Mouse (Mus musculus): ENCODE results near the gene Sh3tc1.

The Sh3tc1 gene

DNA sequence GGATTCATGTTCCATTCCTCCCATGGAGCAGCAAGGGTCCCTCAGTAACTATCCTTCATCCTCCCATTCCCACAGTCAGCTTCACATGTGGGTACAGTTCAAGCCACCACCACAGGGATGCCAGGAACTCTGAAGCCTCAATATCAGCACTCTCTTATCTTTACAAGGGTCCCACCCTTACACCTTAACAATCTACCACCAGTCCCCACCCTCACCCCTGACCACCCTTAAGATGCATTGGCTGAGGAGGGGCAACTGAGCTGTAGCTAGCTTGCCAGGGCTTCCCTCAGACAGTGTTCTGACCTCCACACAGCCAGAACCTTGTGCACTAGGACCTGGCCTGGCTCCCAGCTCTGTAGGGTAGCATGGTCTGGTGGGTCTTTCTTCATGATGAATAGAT is 20.4 kb downstream of the Sh3tc1 start:
- DNase-seq = no peak

DNA sequence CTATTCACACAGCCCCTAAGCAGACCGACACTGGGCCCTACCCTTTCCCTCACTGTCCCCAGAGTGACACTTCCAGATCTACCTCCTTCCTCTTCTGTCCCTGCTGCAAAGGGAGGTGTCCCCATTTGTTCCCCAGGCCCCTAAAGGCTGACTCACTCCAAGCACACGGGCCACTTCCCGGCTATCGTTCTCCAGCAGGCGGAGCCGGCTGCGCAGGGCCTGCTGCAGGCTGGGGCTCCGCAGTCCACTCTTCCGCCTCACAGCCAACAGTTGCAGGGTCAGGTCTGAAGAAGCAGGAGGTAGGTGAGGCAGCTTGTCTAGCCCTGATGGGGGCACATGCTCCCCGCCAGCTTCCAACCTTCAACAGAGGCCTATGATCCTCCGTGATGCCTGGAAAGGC is 21.0 kb downstream of the Sh3tc1 start:
- no peak for DNase-seq

DNA sequence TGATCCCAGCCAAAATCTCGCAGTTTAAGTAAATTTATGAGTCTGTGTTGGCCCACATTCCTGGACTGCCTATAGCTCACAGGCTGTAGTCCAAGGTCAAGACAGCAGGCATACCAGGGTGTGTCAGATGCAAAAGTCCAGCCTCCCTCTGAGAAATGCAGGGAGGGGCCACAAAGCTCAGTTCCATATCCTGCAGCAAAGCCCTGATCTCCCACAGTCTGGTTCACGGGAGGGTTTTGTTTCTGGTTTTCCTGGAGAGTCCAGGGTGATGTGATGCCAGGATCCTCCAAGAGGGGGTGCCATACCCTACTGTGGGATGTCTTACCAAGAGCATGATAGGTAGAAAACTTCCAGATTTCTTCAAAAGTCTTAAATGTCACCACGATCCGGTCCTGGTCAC is 21.8 kb downstream of the Sh3tc1 start:
- peak; percentile 31 for DNase-seq

DNA sequence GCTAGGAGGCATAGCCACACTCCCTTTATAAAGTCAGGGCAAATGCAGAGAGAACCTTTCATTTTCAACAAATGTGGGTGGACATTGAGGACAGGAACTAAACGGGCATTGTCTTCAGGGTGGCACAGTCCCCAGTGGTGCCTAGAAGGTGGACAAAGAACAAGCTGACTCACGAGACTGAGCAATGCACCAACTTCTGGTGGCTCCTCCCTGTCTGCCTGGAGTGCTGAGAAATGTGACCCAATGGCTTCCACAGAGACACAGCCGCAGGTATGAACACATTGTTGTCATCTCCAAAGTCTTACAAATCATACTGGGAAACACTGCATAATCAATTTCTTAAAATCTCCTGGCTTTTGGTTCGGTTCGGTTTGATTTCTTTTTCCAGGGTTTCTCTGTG is 22.3 kb downstream of the Sh3tc1 start:
- DNase-seq = no peak

DNA sequence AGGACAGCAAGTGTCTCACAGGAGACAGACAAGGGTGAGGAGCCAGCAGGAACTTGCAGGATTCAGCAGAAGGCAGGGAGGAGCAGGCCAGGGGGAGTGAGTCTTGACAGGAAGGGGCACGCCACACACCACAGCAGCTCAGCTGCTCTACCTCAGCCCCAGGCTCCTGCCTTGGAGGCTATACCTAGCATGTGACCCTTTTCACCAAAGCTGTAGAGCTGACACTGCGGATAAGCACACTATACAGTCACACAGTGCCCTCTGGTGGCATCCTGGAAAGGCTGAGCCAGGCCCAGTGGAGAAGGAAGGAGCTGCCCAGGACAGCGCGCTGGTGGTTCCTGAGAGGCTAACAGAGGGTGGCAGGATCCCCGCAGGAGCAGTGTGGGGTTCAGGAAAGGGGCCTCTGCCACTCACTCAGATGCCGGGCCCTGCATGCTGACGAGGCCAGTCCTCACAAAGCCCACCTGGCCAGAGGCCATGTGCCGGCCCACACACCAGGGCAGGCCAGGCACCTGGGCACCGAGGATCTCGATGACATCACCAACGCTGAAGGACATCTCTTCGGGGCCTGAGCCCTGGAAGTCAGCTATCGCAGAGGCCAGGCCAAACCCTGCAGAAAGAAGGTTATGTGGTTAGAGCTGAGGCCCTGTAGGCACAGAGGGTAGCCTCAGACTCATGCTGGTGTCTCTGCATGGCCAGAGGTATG is 26.0 kb downstream of the Sh3tc1 start:
- peak; percentile 91 for DNase-seq

DNA sequence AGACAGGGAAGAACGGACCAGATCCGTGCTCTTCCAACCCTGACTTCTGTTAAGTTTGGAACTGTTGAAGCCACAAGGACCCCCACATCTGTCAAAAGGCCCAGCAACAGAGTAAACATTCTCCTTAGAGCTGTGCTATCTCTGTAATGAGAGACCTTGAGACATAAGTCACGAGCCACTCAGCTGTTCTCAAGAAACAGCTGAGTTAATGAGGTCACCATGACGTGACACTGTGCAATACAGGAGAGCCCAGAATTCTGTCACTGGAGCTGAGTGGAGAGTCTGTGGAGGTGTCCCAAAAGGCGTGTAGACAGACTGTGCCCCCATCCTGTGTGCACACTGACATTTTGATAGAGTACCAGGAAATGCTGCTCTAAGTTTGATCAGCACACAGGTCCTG is 27.3 kb downstream of the Sh3tc1 start:
- DNase-seq = no peak

DNA sequence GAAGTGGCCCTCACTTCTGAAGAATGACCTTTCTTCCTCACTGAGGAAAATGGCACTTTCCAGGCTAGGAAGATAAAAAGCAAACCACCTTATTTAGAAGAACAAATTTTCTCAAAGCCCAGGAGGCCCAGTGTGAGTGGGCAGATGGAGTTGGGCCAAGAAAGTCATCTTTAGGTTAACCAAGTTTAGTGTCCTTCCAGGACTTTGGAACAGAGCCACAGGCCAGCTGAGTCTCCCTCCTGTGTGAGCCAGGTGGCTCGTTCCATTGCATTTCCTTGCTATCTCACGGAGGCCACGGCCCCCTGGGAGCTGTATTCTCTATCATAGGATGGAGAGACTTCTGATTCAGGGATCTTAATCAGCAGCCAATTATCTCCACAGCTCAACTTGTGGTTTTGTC is 28.9 kb downstream of the Sh3tc1 start:
- no peak for DNase-seq

DNA sequence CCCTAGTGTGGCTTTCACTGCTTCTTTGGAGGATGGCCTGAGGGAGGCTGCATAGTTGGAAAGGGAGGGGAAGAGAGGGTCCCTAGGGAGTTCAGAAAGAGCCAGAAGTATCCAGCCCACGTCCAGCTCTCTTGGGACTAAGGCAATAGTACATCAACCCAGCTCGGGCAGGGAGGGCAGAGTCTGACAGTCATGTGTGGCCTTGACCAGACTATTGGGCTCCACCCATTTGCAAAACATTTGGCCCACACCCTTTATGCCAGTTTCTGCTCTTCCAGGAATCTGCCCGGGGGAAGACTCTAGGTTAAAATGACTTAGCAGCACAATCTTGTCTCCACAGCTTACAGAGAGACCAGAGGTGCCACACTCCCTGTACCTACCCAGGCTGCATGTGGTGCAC is 29.3 kb downstream of the Sh3tc1 start:
- DNase-seq = no peak

DNA sequence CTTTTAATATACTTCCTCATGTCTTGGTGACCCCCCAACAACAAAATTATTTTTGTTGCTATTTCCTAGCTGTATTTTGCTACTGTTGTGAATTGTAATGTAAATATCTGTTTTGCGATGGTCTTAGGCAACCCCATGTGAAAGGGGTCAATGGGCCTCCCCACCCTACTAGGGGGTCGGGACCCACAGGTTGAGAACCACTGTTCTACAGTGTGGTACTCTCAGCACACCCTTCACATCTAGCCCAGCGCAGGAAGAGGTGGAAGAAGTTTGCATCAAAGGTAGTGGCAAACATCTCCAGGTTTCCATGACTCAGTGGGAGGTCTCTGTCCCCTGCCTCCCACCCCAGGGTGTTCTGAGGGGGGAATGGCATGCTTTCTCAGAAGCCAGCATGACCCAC is 34.4 kb downstream of the Sh3tc1 start:
- DNase-seq = no peak

DNA sequence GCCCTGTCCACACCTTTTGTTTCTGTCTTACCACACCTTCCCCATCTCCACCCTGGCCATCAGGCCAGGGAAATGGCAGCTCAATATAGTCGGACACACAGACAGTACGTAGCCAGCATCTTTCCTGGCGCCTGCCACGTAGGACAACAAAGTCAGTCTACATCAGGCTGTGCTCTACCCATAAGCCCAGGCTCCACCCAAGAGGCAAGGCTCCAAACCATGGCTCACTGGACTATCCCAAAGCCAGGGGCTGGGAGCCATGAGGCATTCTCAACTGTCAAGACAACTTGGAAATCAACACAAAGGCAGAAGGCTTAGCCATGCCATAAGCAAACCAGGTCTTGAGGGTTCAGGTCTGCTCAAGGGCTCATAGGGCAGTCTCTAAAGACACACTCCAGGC is 36.0 kb downstream of the Sh3tc1 start:
- no peak for DNase-seq

DNA sequence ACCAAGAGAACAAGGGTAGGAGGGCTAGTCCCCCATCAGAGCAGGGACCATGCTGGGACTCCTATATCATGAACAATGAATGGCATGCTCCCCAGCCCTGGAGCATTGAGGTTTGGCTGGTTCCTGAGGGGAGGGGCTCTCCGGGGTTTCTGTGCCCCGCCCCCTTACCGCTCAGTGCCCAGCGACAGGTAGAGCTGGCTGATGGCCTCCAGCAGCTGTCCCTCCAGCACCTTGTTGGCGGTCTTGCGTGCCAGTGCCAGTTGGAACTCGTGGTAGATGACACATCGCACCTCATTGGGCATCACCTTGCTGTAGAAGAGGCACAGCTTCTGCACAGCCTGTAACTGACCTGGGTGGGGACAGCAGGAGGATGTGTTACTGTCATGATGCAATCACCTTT is 36.6 kb downstream of the Sh3tc1 start:
- DNase-seq = no peak

DNA sequence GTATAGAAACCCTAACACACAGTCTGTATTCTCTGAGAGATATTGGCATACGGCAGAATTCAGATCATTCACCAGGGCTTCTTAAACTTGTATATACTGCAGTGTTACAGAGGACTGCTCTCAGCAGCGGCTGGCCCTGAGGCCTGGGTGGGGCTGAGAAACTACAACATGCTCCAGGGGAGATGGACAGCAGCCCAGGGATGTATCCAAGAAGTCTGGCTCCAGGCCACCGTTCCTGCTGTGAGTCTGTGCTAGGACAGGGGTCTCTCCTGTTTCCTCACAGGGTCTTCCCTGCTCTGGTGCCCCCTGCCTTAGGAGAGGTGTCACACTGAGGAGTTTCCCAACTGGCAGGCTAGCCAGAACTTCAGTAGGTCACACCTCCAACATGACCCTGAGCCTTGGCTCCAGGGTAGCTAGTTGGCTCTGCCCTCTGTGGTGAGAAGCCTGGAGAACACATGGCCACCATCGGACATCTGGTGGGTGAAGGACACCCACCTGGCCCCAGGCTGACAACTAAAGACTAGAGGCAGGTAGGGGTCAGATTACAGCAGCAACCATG is 37.1 kb downstream of the Sh3tc1 start:
- no peak for DNase-seq

DNA sequence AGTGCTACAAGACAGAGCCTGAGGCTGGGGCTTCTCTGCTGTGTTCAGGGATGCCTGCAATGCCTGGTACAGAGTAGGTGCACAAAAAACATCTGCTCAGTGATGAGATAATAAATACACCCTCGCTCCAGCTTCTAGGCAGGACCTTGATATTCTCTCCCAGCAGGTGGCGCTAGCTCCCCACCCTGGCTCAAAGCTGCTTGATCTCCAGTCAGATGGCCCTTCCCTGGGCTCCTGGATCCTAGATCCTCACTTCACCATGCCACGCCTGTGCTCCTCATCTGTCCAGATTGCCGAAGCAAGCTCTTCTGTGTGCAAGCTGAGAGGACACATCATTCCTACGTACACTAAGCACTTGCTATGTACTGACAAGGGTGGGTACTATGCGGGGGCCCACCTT is 38.7 kb downstream of the Sh3tc1 start:
- DNase-seq = peak; percentile 79

DNA sequence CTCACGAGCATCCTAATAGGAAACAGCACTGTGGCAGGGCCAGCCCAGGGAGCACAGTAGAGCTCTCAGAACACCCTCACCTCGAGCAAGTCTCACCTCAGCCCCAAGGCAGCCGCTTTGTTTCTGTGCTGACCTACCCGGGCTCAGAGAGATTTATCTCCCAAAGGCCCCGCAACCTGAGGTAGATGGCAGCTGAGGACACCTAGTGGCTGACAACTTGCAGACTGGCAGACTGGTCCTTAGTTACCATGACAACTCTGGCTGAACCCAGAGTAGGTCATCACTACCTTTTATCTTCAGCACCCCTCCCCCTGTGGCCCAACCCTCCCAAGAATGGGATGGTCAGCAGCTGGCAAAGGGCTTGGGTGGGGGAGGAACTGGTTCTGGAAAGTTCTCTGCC is 44.0 kb downstream of the Sh3tc1 start:
- peak; percentile 72 for DNase-seq

DNA sequence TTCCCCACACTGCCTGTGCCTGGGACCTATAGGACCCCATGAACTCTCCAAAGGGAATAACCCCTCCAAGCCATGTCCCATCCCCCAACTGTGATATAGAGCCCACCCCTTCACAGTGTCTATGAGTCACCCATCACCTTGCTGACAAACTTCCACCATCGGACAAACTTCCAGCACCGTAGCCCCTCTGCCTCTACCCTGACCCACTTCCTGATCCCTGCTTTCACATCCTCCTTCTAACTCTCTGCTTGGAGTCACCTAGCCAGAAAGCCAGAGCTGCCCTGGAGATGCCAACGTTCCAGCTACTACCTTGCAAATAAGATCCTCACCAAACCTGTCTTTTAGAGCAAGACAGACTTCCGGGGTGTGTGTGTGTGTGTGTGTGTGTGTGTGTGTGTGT is 46.1 kb downstream of the Sh3tc1 start:
- no peak for DNase-seq

DNA sequence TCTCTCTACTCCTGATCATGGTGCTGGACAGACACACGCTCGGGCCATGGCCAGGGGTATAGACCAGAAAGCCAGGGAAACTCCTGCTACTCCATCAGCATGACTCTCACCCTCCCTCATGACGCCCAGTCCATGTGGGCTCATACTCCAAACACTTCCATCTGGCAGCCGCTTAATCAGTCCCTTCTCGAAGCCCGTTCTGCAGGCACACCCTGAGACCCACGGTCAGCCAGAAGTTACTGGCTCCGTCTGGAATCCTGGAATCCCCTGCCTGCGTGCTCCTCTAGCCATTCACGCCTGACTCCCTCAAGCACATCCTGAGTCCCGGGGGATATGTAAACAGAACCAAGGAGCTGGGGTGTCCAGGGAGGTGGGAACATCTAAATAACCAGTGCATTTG is 48.5 kb downstream of the Sh3tc1 start:
- DNase-seq = no peak

DNA sequence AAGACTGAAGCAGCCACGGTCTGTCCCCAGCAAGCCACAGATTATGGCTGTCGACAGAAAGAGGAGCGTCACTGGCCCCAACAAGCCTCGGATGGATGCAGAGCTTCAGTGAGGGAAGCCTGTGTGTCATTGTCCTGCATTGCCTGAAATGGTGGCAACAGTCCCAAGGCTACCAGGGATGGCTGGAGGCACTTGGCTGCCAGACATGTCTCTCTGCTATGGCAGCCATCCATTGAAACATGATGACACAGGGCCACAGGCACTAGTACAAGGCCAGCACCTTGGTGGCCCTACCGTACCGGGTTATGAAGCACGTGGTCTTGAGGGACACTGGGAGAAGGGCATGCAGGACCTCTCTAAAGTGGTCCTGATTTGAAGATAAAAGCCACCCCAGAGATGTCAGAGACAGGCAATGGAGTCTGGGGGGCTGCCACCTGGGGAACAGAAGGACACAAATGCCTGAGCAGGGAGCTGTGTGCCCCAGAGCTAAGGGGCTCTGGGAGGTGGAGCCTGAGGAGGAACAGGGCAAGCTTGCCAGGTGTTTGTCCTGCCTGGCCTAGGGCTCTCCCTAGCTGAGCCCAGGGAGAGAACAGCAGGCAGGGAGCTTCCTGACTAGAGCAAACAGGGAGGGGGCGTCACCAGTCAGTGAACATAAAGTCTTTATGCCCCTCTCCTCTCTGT is 49.2 kb downstream of the Sh3tc1 start:
- DNase-seq = no peak

DNA sequence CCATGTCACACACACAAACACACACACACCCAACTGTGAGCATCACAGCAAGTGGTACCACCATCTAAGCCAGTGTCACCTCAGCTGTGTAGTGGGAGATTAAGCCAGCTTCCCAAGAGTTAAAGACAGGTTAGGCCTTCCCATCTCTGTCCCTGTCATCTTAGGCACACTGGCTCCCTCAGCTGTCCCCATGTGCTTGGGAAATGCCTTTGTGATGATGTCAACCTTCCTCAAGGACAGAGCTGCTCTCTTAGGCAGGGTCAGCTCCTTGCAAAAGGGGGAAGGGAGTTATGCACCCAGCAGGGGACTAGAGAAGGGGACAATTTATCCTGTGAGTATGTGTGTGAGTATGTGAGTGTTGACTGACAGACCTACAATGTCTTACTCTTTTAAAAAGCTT is 50.4 kb downstream of the Sh3tc1 start:
- DNase-seq = no peak

DNA sequence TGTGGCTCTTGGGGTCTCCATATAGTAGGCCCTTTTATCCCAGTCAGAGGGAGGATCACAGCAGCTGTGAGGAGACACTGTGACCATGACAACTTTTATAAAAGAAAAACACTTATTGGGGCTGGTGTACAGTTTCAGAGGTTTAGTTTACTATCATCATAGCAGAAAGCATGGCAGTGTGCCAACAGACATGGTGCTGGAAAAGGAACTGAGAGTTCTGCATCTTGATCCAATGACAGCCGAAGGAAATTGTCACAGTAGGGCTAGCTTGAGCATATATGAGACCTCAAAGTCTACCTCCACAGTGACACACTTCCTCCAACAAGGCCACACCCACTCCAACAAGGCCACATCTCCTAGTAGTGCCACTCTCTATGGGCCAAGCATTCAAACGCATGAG is 50.9 kb downstream of the Sh3tc1 start:
- no peak for DNase-seq

DNA sequence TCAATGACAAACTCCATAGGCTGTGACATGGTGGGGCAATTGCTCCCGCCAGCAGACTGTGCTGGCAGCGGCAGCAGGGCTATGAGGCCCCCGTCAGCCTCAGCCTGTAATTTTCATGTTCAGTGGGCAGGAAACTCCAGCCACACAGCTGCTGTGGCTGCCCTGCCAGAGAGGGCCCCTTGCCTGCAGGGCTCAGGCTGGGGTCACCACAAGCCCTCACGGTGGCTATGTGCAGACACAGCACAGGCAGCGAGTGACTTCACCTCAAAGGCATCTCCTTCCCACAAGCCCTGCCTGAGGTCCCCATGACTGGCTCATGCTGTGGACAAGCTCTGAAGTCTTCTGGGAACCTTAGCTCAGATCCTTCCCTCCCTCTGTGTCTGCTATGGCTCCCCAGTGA is 52.7 kb downstream of the Sh3tc1 start:
- DNase-seq = peak; percentile 79

DNA sequence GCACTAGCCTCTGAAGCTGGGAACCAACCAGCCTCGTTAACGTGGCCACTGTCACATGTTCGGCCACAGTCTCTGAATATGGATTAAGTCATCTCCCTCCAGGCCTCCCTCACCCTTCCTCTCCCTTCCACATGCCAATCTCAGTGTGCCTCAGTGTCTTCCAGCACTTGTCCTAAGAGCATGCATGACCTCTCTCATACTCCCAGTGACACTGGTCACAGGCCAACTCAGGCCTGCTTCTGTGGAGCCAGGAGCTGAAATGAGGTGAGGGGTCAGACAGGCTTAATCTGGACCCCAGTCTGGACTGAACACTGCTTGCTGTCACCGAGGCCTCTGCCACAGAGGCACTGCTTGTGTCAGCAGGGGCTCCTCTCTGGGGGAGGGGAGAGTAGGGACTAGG is 53.5 kb downstream of the Sh3tc1 start:
- no peak for DNase-seq

DNA sequence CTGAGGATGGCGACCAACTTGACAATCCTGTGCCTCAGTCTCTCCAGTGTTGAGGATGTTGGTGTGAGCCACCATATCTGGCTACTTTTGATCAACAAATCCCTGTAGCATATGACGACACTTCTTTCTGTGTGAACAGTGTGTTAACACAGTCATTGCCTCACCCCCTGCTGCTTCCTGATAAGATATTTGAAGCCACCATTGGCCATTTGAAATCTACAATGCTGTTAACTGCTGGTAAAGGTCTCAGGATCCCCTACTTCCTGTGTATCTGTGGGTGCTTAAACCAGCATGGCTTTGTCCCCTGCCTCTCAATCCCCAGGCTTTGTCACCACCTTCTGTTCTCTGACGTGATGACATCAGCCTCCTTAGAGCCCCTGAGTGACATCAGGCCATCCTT is 54.7 kb downstream of the Sh3tc1 start:
- DNase-seq = no peak

DNA sequence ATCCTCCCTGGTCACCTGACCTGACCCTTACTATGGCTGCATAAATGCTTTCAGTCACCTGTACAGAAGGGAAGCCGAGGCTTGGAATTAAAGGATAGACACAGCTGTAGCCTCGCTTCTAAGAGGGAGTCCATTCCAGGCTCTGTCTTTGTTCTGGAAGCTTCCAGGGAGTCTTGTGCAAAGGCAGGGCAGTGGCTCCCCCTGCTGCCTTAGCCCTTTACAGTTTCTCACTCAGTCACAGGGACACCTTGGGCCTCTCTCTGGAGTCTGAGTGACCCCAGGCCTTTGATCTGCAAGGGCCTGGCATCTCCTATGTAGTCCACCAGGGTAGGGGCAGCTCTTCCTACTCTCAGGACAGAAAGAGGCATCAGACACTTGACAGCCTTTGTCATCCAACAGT is 58.8 kb downstream of the Sh3tc1 start:
- DNase-seq = peak; percentile 39

DNA sequence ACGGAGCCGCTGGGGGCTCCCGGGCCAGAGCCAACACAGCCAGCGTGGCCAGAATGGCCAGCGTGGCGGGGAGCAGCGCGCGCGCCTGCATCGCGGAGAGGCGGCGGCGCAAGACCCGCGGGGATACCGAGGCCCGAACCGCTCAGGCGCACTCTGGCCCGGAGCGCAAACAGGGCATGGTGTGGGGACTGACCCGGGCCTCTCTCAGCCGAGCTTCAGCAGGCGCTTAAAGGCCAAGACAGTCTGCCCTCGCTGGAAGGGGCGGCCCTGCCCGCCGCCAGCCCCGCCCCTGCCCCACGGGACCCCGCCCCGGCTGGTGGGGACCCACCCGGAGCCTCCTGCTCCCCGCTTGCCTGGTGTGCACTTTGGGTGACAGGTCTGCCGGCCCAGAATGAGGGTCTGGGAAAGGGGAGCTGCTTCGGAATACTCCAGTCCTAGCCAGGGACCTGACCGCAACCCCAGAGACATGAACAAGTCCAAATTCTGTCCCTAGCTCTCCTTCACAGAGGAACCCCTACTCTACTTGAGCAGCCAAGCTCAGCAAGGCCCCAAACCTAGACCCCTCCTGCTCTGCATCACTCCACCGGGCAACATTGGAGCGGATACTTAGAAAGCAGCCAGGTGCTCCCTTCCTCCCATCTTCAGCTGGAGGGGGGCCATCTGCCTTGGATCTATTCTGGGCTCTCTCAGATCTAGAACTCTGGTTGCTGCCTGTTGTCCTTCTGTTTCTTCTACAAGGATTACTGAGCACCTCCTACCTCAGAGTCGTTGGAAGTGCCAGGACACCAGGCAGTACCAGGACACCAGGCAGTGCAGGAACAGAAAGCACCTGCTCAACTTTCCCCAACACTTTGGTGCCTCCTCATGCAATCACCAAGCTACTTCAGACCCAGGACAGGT is 60.3 kb downstream of the Sh3tc1 start, which contains the start of gene Htra3:
Gene Htra3 (minus strand): TSS at position 527 of the 900 bp plus-strand sequence.
- DNase-seq = no peak
